8 mouse cellular contexts compared by ENCODE assay signal in the genomic region with DNA sequence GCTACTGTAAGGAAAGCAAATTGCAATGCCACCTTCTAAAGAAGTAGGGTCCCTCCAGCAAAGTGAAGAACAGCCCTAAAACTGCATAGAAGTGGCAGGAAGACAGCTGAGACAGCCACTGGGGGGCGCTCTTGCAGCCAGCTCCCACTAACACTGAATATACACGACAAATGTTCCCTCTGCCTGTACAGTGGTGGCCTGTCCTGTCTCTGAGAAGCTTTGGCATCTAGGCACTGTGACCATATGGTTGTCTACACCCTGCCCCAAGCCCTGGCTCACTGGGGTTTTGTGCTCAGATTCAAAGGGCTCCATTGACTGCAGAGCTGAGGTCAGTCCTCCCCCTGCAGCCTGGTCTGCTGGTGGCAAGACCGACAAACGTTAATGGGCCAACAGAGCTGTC. TPM values are rescaled to one million over a fixed set of nuclear protein-coding genes. Genes with fewer than 3 reads are reported as not detected.
DNase-seq lines count a peak whose midpoint lies in the region; TF ChIP-seq lines count a peak whose summit lies in the region.

No protein-coding gene starts in this region.

- H3K36me3 ChIP-seq in E14TG2a.4 (ENCODE audit: insufficient read depth, low read length) = peaks cover 68% of the 10 kb centered on the region

- DNase-seq in embryo, embryonic 10 days (ENCODE audit: low spot score) = peak; percentile 40
- no peak for DNase-seq in embryo, embryonic 9.5 days (ENCODE audit: extremely low spot score)
- DNase-seq in cerebellum, postnatal 36 days = peak; percentile 75 to 81
- DNase-seq in heart, postnatal 36 days = peak; percentile 22 to 41
- peak; percentile 58 to 75 for DNase-seq in left cerebral cortex, adult 9 months (ENCODE audit: low spot score in 2 of 2)
- DNase-seq in mesoderm, embryonic 11.5 days (ENCODE audit: low read depth, low spot score) = peak; percentile 44
- DNase-seq in testis, postnatal 10 days (ENCODE audit: low spot score) = peak; percentile 75

- no peaks in the 10 kb centered on the region for H3K9me3 ChIP-seq in E14TG2a.4 (ENCODE audit: low read length)

- intact Hi-C loops in heart, postnatal 36 days (cut with DNase I) = no loop called here

- peaks cover 57% of the 10 kb centered on the region for H3K4me1 ChIP-seq in E14TG2a.4 (replicated peaks; ENCODE audit: low read depth, low read length)

- H3K4me3 ChIP-seq in E14TG2a.4 (replicated peaks; ENCODE audit: low read length) = no peak overlapping the region

- peaks cover 5% of the 10 kb centered on the region; the same call in 1 of the 2 replicates for H3K27me3 ChIP-seq in E14TG2a.4 (ENCODE audit: insufficient read depth, low read length)

- peak; percentile 75 for TF ChIP-seq CTCF in E14TG2a.4 (conservative IDR thresholded peaks at IDR 0.05; ENCODE audit: low read length)

RNA-seq across cellular contexts. Expression of gene Smim5, which starts 0.9 kb away (rescaled TPM):
- 10 to 100 TPM; 14.8 to 26.7 TPM for total RNA-seq in heart, postnatal 36 days (2021)

RNA-seq across cellular contexts. Expression of gene Smim6, which starts 12.9 kb away (rescaled TPM):
- under 1 TPM in 1 of 2 experiments, not detected in 1; 0.31 TPM for total RNA-seq in heart, postnatal 36 days (2021)

RNA-seq across cellular contexts. Expression of gene Sap30bp, which starts 34.2 kb away (rescaled TPM):
- total RNA-seq in heart, postnatal 36 days (2021) = 10 to 100 TPM; 17.2 to 20.7 TPM

RNA-seq across cellular contexts. Expression of gene Recql5, which starts 34.4 kb away (rescaled TPM):
- total RNA-seq in heart, postnatal 36 days (2021) = 1 to 10 TPM; 6.7 to 8.9 TPM

RNA-seq across cellular contexts. Expression of gene Myo15b, which starts 40.7 kb away (rescaled TPM):
- under 1 TPM in 1 of 2 experiments, not detected in 1; 0.14 TPM for total RNA-seq in heart, postnatal 36 days (2021)
